Mouse (Mus musculus): ENCODE measurements around the gene Maml3.

DNA sequence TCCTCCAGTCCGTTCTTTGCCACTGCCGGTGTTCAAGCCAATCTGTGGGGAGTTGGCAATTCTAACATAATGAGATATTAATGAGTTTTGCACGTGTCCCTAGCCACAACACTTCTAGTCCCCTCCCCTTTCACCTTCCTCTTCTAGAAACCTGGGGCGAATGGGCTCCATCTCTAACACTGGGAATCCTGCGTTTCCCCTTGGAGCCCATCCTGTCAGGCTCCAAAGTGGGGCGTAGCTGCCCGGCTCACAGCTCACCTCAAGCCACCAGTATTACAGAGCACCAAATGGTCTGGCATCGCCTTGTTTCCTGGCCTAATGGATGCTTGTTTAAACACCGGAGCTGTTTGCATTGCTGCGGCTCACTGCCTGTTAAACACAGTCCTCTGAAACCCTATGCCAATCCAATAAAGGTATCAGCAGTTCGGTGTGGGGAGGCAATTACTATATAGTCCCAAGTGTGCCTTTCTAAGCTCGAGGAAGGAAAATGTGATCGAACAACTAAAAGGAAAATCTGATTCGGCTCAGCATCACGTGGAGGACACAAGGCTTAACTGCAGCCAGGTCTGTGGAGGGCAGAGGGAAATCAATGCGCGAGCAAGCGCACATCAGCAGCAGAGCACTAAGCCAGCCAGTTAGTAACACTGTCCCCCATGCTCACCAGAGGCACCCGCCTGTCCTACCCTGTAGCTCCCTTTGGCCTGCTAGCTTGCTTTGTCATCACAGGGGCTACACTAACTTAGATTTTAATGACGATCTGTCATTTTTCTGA lies 216.0 kb downstream of the Maml3 start:
- TF ChIP-seq CTCF (IDR thresholded peaks at IDR 0.05; ENCODE audit: low read depth) (no peak), EP300 (optimal IDR thresholded peaks at IDR 0.05) (no peak)

Measured in stomach, postnatal 0 days (tissue).